Comparison of ENCODE assay signal across 22 mouse cellular contexts in the genomic region with DNA sequence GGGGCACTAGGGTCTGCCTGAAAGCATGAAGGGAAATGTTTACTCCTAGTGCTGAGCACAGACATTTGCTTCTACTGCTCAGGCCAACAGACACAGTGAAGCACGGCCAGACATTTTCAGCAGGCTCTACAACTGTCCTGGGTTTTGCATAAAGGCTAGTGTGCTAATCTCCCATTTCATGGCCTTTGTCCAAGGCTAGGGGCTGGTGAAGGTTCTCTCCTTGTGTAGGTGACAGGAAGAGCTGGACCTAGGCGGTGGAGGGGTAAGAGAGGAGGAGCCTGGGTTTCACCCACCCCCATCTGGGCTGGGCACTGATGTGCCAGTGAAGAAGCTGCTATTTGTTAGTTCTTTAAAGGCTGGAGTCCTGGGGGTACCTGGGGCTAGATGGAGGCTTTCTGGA. TPM values are rescaled to one million over a fixed set of nuclear protein-coding genes. Genes with fewer than 3 reads are reported as not detected.
A peak's percentile ranks its signal among the peaks of the same experiment; 100 is the strongest.
DNase-seq lines count a peak whose midpoint lies in the region; ATAC-seq and TF ChIP-seq lines count a peak whose summit lies in the region.
"Had no signal": no experiment of that assay in that cellular context is flagged by ENCODE, and none has a peak within 500 bp of the region (broad histone marks: within the 10 kb centered on the region; RNA-seq: fewer than 3 reads in every experiment).

No protein-coding gene starts in this region.

- ATAC-seq in cerebellum, adult (ENCODE audit: insufficient number of reproducible peaks, low FRiP score, low TSS enrichment), result no peak
- no peak for ATAC-seq in liver, embryonic 15.5 days (ENCODE audit: insufficient read depth)
- ATAC-seq: hindbrain, postnatal 0 days had no signal

- no peak overlapping the region for H3K4me2 ChIP-seq in liver, embryonic 15.5 days
- H3K4me2 ChIP-seq: limb, embryonic 15.5 days had no signal

- H3K4me3 ChIP-seq in layer of hippocampus, adult 2 months, result no peak overlapping the region
- H3K4me3 ChIP-seq in liver, embryonic 15.5 days (replicated peaks), result no peak overlapping the region
- H3K4me3 ChIP-seq: limb, embryonic 15.5 days; megakaryocyte, embryonic 14.5 days had no signal

- no peak for TF ChIP-seq CTCF in layer of hippocampus, adult 2 months (conservative IDR thresholded peaks at IDR 0.05)

- intact Hi-C loops in heart, postnatal 14 days (cut with DNase I), result loop anchor here (5.0 kb wide), 1 partner anchor 33 kb away; no protein-coding TSS in a partner anchor

- H3K27me3 ChIP-seq in liver, embryonic 15.5 days, result no peaks in the 10 kb centered on the region
- H3K27me3 ChIP-seq: limb, embryonic 15.5 days; megakaryocyte, embryonic 14.5 days had no signal

- peaks cover 64% of the 10 kb centered on the region for H3K4me1 ChIP-seq in liver, embryonic 15.5 days (replicated peaks)

- no peak overlapping the region for H3K9ac ChIP-seq in liver, embryonic 15.5 days
- H3K9ac ChIP-seq: limb, embryonic 15.5 days had no signal

- 56% methylated on average over 2 of the region's 2 CpGs for WGBS in liver, embryonic 15.5 days (ENCODE audit: insufficient replicate concordance)

- H3K36me3 ChIP-seq in liver, embryonic 15.5 days (replicated peaks), result peaks cover 19% of the 10 kb centered on the region

- peak; percentile 62 for DNase-seq in cerebellum, adult 9-11 months
- DNase-seq in layer of hippocampus, adult 2 months (ENCODE audit: low spot score in 2 of 2), result no peak
- DNase-seq in layer of hippocampus, postnatal 14 days (ENCODE audit: low spot score in 2 of 2), result no peak
- peak; percentile 67 for DNase-seq in adrenal gland, postnatal 10 days
- DNase-seq in B cell, adult 2 months, result no peak
- DNase-seq in heart, postnatal 14 days, result no peak
- DNase-seq: cerebellum, postnatal 25 days; gastrocnemius, postnatal 10 days; kidney, adult 18-20 months; kidney, postnatal 36 days; lung, postnatal 10 days; right cerebral cortex, postnatal 14 days; thymus, postnatal 36 days had no signal

- peak overlapping the region; percentile 51; the same call in 1 of the 2 replicates for H3K27ac ChIP-seq in layer of hippocampus, adult 2 months
- H3K27ac ChIP-seq in liver, embryonic 15.5 days (replicated peaks), result peak overlapping the region; percentile 74
- H3K27ac ChIP-seq: limb, embryonic 15.5 days had no signal

- H3K9me3 ChIP-seq in liver, embryonic 15.5 days (replicated peaks), result no peaks in the 10 kb centered on the region
- H3K9me3 ChIP-seq: limb, embryonic 15.5 days; megakaryocyte, embryonic 14.5 days had no signal

RNA-seq across cellular contexts. Expression of a gene that starts 1.6 kb away (rescaled TPM):
- 10 to 100 TPM; 42.5 to 47.9 TPM for total RNA-seq in layer of hippocampus, adult 2 months (2021)
- total RNA-seq in layer of hippocampus, postnatal 14 days (2021), result 10 to 100 TPM; 32.6 to 40.9 TPM
- 10 to 100 TPM; 26.5 to 38.2 TPM for total RNA-seq in adrenal gland, postnatal 10 days (2021)
- 32.8 and 34.2 TPM in 2 replicates for polyA plus RNA-seq in liver, embryonic 15.5 days (2015; fragmentation: Nextera tagmentation; extraction: Ambion mirVana)
- total RNA-seq in heart, postnatal 14 days (2021), result 10 to 100 TPM; 21.6 to 23.6 TPM

RNA-seq across cellular contexts. Expression of a gene that starts 10.6 kb away (rescaled TPM):
- 1 to 10 TPM; 6.6 to 8.9 TPM for total RNA-seq in layer of hippocampus, adult 2 months (2021)
- 1 to 10 TPM; 4.0 to 4.9 TPM for total RNA-seq in layer of hippocampus, postnatal 14 days (2021)
- 1 to 10 TPM; 4.8 to 8.8 TPM for total RNA-seq in adrenal gland, postnatal 10 days (2021)
- polyA plus RNA-seq in liver, embryonic 15.5 days (2015; fragmentation: Nextera tagmentation; extraction: Ambion mirVana), result 0.64 and 0.76 TPM in 2 replicates
- total RNA-seq in heart, postnatal 14 days (2021), result 10 to 100 TPM; 36.1 to 43.3 TPM

RNA-seq across cellular contexts. Expression of a gene that starts 11.3 kb away (rescaled TPM):
- total RNA-seq in layer of hippocampus, adult 2 months (2021), result 1 to 10 TPM; 1.0 to 2.5 TPM
- 1 to 10 TPM in 1 of 2 experiments, under 1 TPM in 1; 0.99 to 2.5 TPM for total RNA-seq in layer of hippocampus, postnatal 14 days (2021)
- total RNA-seq in adrenal gland, postnatal 10 days (2021), result 10 to 100 TPM; 11.5 to 14.0 TPM
- polyA plus RNA-seq in liver, embryonic 15.5 days (2015; fragmentation: Nextera tagmentation; extraction: Ambion mirVana), result 15.6 and 17.5 TPM in 2 replicates
- total RNA-seq in heart, postnatal 14 days (2021), result 1 to 10 TPM; 3.2 to 6.7 TPM

RNA-seq across cellular contexts. Expression of a gene that starts 16.3 kb away (rescaled TPM):
- total RNA-seq in layer of hippocampus, adult 2 months (2021), result 10 to 100 TPM; 84.8 to 92.9 TPM
- 100 to 1,000 TPM in 1 of 2 experiments, 10 to 100 TPM in 1; 91.1 to 102 TPM for total RNA-seq in layer of hippocampus, postnatal 14 days (2021)
- 100 to 1,000 TPM; 185 to 193 TPM for total RNA-seq in adrenal gland, postnatal 10 days (2021)
- 71.8 and 77.5 TPM in 2 replicates for polyA plus RNA-seq in liver, embryonic 15.5 days (2015; fragmentation: Nextera tagmentation; extraction: Ambion mirVana)
- total RNA-seq in heart, postnatal 14 days (2021), result 10 to 100 TPM; 61.9 to 70.9 TPM

RNA-seq across cellular contexts. Expression of a gene that starts 20.9 kb away (rescaled TPM):
- under 1 TPM in 1 of 2 experiments, not detected in 1; 0.17 TPM for total RNA-seq in layer of hippocampus, adult 2 months (2021)
- total RNA-seq in layer of hippocampus, postnatal 14 days (2021), result not detected
- 1 to 10 TPM in 1 of 2 experiments, under 1 TPM in 1; 0.69 to 1.9 TPM for total RNA-seq in adrenal gland, postnatal 10 days (2021)
- polyA plus RNA-seq in liver, embryonic 15.5 days (2015; fragmentation: Nextera tagmentation; extraction: Ambion mirVana), result 0.13 TPM in 2 replicates
- not detected for total RNA-seq in heart, postnatal 14 days (2021)
- total RNA-seq: gastrocnemius, postnatal 10 days; heart, adult 8-10 months; hindbrain, postnatal 0 days; midbrain, postnatal 0 days had no signal
- polyA plus RNA-seq: embryonic facial prominence, embryonic 11.5 days; neural tube, embryonic 11.5 days had no signal

Comparison
In these comparisons a context has a peak if more than half of its experiments do, and no peak if none do; other contexts are left out.
1. DNase-seq: peak in cerebellum, adult 9-11 months (single experiment) and adrenal gland, postnatal 10 days (single experiment); none in layer of hippocampus, adult 2 months (0 of 2), layer of hippocampus, postnatal 14 days (0 of 2), B cell, adult 2 months (0 of 2) and heart, postnatal 14 days (0 of 2).